ENCODE assay signal across 18 mouse cellular contexts in genomic region chr12:39257571-39257970, GRCm38 (mm10).
"Had no signal": no experiment of that assay in that cellular context is flagged by ENCODE, and none has a peak within 500 bp of the region (broad histone marks: within the 10 kb centered on the region; RNA-seq: fewer than 3 reads in every experiment).

No protein-coding gene starts in this region.

- H3K9me3 ChIP-seq: lung, embryonic 15.5 days; midbrain, embryonic 13.5 days; neural tube, embryonic 12.5 days; stomach, embryonic 15.5 days had no signal

- ATAC-seq: liver, postnatal 0 days; lung, postnatal 0 days; midbrain, embryonic 13.5 days; midbrain, embryonic 16.5 days had no signal

- H3K4me1 ChIP-seq: lung, embryonic 15.5 days; megakaryocyte, embryonic 14.5 days; midbrain, embryonic 13.5 days; neural tube, embryonic 12.5 days; stomach, embryonic 15.5 days had no signal

- H3K36me3 ChIP-seq: lung, embryonic 15.5 days; midbrain, embryonic 13.5 days; neural tube, embryonic 12.5 days; stomach, embryonic 15.5 days had no signal

- H3K4me3 ChIP-seq: lung, embryonic 15.5 days; megakaryocyte, embryonic 14.5 days; midbrain, embryonic 13.5 days; neural tube, embryonic 12.5 days; stomach, embryonic 15.5 days had no signal

- H3K4me2 ChIP-seq: lung, embryonic 15.5 days; midbrain, embryonic 11.5 days; midbrain, embryonic 13.5 days; neural tube, embryonic 12.5 days; stomach, embryonic 15.5 days had no signal

- H3K27ac ChIP-seq: lung, embryonic 15.5 days; macrophage; midbrain, embryonic 13.5 days; neural tube, embryonic 12.5 days; stomach, embryonic 15.5 days; stomach, postnatal 0 days had no signal

- H3K9ac ChIP-seq: liver, postnatal 0 days; lung, embryonic 15.5 days; midbrain, embryonic 13.5 days; neural tube, embryonic 12.5 days; stomach, embryonic 15.5 days had no signal

- H3K27me3 ChIP-seq: lung, embryonic 15.5 days; megakaryocyte, embryonic 14.5 days; midbrain, embryonic 13.5 days; neural tube, embryonic 12.5 days; stomach, embryonic 15.5 days had no signal

- DNase-seq: liver, postnatal 0 days; lung, adult 2 months; lung, postnatal 14 days; lung, postnatal 36 days; right cerebral cortex, postnatal 14 days; thymus, adult 2 months; thymus, postnatal 25 days; thymus, postnatal 4 days had no signal
